Mouse (Mus musculus) gastrocnemius, postnatal 10 days (tissue): Measurements from ENCODE around the gene Atg5. TPM values are rescaled to one million over a fixed set of nuclear protein-coding genes. Genes with fewer than 3 reads are reported as not detected.
"Not testable (repeated sequence)": the region's sequence is repeated elsewhere in the genome, so short reads cannot be mapped to it uniquely, and the experiment has no call there.

ENCODE experiments used
- DNase-seq: peaks from one replicate; pipeline ENCODE4 v3.0.0; 2021; ENCODE audit warnings: mixed read lengths
- total RNA-seq, 2 experiments: library from RNA; stranded (reverse); gene quantifications; 2 replicates each; pipeline ENCODE4 v1.2.3; 2021

The Atg5 gene
- total RNA-seq, 2 experiments from 2014 or later, result 10.7 to 13.6 TPM

DNA sequence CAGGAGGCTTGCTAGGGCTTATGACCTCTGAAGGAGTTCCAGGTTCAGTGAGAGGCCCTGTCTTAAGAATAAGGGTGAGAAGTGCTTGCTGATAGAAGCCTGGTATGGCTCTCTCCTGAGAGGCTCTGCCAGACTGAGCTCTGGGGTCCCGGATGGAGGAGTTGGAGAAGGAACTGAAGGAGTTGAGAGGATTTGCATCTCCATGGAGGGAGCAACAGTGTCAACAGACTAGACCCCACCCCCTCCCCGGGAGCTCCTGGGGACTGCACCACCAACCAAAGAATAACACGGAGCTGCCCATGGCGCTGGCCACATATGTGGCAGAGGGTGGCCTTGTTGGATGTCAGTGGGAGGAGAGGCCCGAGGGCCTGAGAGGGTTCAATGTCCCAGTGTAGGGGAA, 47.1 kb downstream of the Atg5 start:
- DNase-seq, result no peak

DNA sequence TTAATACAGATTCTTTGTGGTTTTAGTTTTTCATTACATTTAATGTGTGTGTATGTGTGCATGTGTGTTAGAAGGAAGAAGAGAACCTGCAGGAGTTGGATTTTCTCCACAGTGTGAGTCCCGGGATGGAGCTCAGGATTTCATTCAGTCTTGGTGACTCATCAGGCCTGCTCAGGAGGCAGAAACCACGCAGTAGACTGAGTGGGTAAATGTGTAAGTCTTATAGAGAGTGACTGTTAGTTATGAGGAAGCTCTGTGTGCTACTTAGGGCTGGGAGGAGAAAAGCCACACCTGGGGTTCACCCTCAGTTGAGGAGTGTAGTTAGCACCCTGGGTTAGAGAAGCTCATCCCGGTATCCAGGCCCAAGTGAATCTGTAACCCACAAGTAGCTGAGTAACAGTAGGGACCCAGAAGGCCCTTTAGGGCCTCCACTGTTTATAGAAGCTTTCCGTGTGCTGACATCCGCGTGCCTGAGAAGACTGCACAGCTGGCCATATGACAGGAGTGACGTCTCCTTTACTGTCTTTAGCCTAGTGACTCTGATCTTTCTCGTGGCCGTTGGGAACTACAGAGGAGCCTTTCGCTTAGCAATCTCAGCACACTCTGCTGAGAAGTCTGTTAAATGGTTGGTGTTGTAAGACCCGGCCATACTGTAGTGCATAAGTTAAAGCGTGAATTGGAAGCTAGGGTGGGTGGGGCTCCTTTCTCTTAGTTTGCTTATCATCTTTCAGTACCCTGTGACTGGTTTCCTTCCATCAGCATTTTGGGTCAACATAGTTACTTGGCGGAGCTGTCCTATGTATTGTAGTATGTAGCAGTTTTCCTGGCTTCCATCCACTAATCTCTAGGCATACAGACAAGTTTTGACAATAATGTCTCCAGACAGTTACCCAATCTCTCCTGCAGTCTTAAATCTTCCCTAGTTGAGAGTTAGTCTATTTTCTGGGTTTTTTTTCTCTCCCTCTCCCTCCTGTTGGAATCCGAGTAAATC, 48.4 kb downstream of the Atg5 start:
- DNase-seq, result no peak

DNA sequence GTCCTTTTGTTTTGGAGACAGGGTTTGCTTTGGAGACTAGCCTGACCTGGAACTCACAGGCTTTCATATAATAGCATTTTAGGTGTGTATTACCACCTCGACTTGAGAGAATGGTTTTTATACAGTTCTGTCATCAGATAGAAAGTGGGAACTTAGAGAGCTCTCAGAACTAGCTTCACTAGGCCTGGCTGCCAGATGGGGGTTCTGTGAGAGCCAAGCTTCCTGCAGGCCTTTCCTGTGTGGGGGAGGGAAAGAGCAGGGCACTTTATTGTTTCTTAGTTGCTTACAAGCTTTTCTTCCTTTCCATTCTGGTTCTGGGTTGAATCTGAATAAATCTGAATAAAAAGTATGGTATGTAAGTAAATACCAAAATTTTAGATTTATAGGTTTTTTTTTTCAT, 54.0 kb downstream of the Atg5 start:
- no peak for DNase-seq

DNA sequence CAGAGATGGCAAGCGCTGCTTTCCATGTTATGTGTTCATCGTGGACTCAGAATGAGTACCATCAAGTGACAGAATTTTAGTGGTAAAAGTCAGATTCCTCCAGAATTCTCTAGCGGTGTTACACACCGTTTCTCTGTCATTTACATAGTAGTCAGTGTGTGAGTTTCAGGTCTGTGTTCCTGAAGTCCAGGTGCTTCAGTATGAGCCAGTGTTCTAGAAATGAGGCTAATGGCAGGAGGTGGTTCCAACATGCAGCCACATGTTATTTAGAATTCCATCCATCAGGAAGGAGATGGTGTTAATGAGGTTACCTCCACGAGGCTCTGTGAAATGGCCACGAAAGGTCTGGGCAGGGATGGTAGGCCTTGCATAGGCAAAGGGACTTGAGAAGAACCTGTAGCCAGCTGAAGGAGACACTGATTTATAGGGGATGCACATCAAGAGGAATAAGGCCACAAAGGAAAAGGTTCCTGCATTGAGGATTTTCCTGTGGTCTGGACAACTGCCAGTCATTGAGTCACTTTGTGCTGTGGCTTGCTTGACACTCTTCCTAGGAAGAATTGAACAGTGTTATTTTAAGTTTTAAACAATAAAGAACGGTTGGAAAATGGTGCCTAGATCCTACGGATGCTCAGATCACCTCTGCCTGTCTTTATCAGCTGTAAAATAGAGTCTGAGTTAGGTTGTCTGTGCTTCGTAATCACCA, 55.1 kb downstream of the Atg5 start:
- no peak for DNase-seq

DNA sequence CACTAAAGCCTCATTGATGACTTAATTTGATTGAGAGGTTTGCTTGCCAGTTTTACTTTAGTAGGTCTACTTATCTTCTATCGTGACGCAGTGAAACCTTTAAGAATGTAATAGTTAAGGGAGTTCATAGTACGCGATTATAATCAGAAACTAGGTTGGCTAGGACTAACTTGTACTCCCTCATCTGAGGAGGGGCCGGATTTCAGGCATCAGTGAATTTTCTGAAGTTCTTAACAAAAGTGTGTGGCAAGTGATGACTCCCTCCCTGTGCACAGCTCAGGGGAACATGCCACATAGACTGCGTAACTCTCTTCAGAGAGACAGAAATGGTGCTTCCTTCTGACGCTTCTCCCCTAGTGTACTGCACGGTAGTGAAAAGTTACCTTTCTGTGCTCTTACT, 55.7 kb downstream of the Atg5 start:
- no peak for DNase-seq

GRCm38 (mm10) chr10:44325551-44326500, 57.7 kb downstream of the Atg5 start:
- DNase-seq, result no peak

DNA sequence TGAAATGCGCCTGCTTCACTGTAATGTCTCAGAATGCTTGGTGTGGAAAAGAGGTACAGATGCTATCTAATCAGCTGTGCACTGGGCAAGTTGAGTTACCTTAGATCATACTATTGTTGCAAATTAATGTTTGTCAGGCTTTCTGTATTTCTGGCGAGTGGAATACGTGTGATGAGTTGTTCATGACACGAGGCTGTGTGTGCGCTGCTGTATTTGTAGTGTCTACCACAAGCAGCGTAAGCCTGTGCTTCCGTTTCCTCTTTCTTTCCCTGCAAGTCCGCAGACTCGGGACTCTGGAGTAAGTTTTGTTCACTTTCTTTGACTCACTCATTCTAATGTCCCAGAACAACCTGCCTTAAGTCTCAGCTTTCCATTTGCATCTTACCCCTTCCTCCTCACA, 58.9 kb downstream of the Atg5 start:
- DNase-seq, result no peak

- peak; percentile 40 for DNase-seq
Measured at GRCm38 (mm10) chr10:44328347-44328746, 60.2 kb downstream of the Atg5 start.

- DNase-seq, result no peak
Measured at GRCm38 (mm10) chr10:44330717-44331116, 62.6 kb downstream of the Atg5 start.

GRCm38 (mm10) chr10:44331469-44331868, 63.3 kb downstream of the Atg5 start:
- DNase-seq, result no peak

GRCm38 (mm10) chr10:44332656-44333055, 64.5 kb downstream of the Atg5 start:
- not testable (repeated sequence) for DNase-seq

DNA sequence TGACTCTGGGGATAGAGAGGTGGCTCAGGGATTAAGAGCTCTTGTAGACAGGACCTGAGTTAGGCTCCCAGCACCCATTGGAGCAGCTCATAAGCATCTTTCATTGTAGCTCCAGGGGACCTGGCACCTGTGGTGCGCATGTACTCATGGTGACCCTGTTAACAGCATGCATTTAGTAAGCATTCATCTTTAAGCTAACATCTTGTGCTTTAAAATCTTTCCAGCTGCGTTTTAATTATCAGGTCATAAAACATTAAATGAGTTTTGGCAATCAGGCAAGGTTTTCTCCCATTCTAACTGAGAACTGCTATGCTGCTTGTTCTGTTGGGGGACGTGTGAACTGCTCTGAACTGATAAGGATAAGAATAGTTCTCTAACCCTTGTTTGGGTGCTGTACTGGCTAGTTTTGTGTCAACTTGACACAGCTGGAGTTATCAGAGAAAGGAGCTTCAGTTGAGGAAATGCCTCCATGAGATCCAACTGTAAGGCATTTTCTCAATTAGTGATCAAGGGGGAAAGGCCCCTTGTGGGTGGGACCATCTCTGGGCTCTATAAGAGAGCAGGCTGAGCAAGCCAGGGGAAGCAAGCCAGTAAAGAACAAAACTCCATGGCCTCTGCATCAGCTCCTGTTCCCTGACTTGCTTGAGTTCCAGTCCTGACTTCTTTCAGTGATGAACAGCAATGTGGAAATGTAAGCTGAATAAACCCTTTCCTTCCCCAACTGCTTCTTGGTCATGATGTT, 68.7 kb downstream of the Atg5 start:
- DNase-seq, result not testable (repeated sequence)

- DNase-seq, result no peak
Measured at GRCm38 (mm10) chr10:44338571-44338970, 70.4 kb downstream of the Atg5 start.

- DNase-seq, result no peak
Measured at GRCm38 (mm10) chr10:44339326-44339725, 71.2 kb downstream of the Atg5 start.

DNA sequence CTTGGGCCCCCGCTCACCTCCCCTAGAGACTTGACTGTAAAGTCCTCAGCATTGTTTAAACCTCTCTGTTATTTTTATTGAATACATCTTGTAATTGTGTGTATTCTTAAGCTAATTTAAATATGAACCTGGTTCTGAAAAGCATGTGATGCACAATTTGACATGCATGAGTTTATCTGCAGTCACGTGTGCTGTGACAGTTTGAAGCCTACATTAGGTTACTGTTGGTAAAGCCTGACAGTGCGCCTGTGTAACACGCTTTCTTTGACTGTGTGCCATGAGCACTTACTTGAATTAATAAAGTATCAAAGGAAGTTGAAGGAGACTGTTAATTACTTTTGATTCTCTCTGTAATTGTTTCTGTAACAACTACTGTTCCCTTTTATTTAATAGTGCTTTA, 72.8 kb downstream of the Atg5 start:
- no peak for DNase-seq

DNA sequence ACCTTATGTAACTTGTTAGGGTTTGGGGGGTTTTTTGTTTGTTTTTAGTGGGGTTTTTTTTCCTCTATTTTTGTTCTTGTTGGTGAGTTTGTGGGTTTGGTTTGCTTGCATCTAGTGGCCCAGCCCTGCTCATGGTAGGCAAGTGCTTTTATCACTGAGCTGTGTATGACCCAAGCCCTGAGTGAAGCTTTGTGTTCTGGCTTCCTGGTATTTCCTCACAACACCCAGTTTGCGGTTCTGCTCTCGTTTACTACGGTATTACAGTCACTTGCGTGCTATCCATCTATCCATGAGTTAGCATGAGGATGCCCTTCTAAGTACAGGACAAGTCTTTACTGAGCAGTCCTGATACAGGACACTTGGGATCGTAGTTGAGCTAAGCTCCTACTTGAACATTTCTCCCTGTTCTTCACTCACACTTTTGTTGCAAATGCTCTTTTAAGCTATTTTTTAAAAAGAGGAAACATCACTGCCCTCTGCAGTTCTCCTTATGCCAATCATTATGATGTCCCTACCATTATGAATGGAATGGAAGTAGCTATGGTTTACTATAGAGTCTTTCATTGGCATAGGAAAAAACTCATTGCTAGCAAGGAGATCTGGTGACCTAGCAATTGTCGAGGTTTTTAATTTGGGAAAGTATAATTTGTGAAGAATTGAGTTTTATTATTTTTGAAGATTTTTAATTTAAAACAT, 73.8 kb downstream of the Atg5 start:
- DNase-seq, result no peak

DNA sequence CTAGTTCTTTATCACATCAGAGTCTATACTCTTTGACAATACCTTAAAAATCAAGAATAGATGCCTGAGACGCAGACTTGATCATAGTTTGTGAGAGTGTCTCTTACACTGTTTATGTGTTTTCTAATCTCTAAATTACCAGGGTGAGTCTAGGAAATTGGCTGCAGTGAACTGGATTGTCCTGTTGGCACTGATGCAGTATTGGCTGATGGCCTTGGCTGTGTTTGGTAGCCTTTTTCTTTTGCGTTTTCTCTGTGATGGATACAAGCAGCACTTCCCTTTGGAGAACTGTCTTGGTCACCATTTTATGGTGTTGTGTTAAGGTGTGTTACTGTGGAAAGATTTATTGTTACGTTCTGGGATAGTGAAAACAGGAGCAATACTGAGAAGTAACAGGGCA, 75.2 kb downstream of the Atg5 start:
- no peak for DNase-seq

DNA sequence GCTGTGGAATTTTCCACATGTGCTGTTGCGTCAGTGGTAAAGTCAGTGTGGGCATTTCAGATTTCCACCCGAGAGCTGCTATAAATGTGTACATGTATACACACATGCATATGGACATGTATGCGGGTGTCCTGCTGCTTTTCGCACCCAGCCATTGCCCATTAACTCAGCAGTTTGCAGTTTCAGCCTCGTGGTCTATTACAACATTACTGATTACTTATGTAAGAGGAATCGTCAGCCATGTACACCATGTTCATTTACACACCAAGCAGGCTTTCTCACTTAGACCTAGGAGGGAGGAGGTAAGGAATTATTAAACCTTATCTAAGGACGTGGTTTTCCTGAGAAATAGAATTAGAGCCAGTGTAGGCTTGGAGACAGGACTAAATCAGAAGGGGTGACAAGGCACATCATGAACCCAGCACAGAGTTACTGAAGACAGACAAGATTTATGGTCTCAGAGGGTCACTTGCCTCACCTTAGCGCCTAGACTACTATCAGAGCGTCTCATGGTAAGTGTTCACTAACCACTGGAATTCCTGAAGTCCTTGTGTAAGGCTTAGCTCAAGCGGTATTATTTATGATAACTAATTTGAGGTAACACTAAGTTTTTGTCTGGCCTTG, 79.5 kb downstream of the Atg5 start:
- DNase-seq, result no peak

GRCm38 (mm10) chr10:44348474-44349415, 80.6 kb downstream of the Atg5 start:
- DNase-seq, result no peak
